Mouse (Mus musculus): ENCODE measurements around the gene Phlpp1.
"Not testable (repeated sequence)": the region's sequence is repeated elsewhere in the genome, so short reads cannot be mapped to it uniquely, and the experiment has no call there.

The Phlpp1 gene

GRCm38 (mm10) chr1:106243371-106243770, 71.8 kb downstream of the Phlpp1 start:
- no peak for DNase-seq (ENCODE audit: low spot score in 2 of 2)

- DNase-seq (ENCODE audit: low spot score in 2 of 2), result no peak
Observed at GRCm38 (mm10) chr1:106244245-106244644, 72.7 kb downstream of the Phlpp1 start.

- no peak for DNase-seq (ENCODE audit: low spot score in 2 of 2)
Observed at GRCm38 (mm10) chr1:106254047-106254446, 82.5 kb downstream of the Phlpp1 start.

GRCm38 (mm10) chr1:106257176-106257575, 85.6 kb downstream of the Phlpp1 start:
- no peak for DNase-seq (ENCODE audit: low spot score in 2 of 2)

GRCm38 (mm10) chr1:106268028-106268799, 96.7 kb downstream of the Phlpp1 start:
- no peak for DNase-seq (ENCODE audit: low spot score in 2 of 2)

GRCm38 (mm10) chr1:106269337-106269736, 97.8 kb downstream of the Phlpp1 start:
- no peak for DNase-seq (ENCODE audit: low spot score in 2 of 2)

GRCm38 (mm10) chr1:106272916-106273315, 101.4 kb downstream of the Phlpp1 start:
- DNase-seq (ENCODE audit: low spot score in 2 of 2), result no peak

- no peak for DNase-seq (ENCODE audit: low spot score in 2 of 2)
Observed at GRCm38 (mm10) chr1:106273801-106274200, 102.2 kb downstream of the Phlpp1 start.

- no peak for DNase-seq (ENCODE audit: low spot score in 2 of 2)
Observed at GRCm38 (mm10) chr1:106274561-106275001, 103.0 kb downstream of the Phlpp1 start.

GRCm38 (mm10) chr1:106275142-106275541, 103.6 kb downstream of the Phlpp1 start:
- DNase-seq (ENCODE audit: low spot score in 2 of 2), result no peak

GRCm38 (mm10) chr1:106275731-106276130, 104.2 kb downstream of the Phlpp1 start:
- DNase-seq (ENCODE audit: low spot score in 2 of 2), result no peak

GRCm38 (mm10) chr1:106276824-106277223, 105.3 kb downstream of the Phlpp1 start:
- DNase-seq (ENCODE audit: low spot score in 2 of 2), result no peak

GRCm38 (mm10) chr1:106277286-106277685, 105.7 kb downstream of the Phlpp1 start:
- DNase-seq (ENCODE audit: low spot score in 2 of 2), result no peak

GRCm38 (mm10) chr1:106278552-106279060, 107.1 kb downstream of the Phlpp1 start:
- DNase-seq (ENCODE audit: low spot score in 2 of 2), result no peak

GRCm38 (mm10) chr1:106279404-106280123, 108.0 kb downstream of the Phlpp1 start:
- DNase-seq (ENCODE audit: low spot score in 2 of 2), result no peak

- no peak for DNase-seq (ENCODE audit: low spot score in 2 of 2)
Observed at GRCm38 (mm10) chr1:106280171-106280913, 108.8 kb downstream of the Phlpp1 start.

GRCm38 (mm10) chr1:106286815-106287214, 115.3 kb downstream of the Phlpp1 start:
- DNase-seq (ENCODE audit: low spot score in 2 of 2), result no peak

- DNase-seq (ENCODE audit: low spot score in 2 of 2), result no peak
Observed at GRCm38 (mm10) chr1:106289065-106289464, 117.5 kb downstream of the Phlpp1 start.

- DNase-seq (ENCODE audit: low spot score in 2 of 2), result no peak
Observed at GRCm38 (mm10) chr1:106289580-106289979, 118.0 kb downstream of the Phlpp1 start.

GRCm38 (mm10) chr1:106309394-106310039, 138.0 kb downstream of the Phlpp1 start:
- DNase-seq (ENCODE audit: low spot score in 2 of 2), result no peak

GRCm38 (mm10) chr1:106310285-106310684, 138.7 kb downstream of the Phlpp1 start:
- no peak for DNase-seq (ENCODE audit: low spot score in 2 of 2)

GRCm38 (mm10) chr1:106311830-106312229, 140.3 kb downstream of the Phlpp1 start:
- not testable (repeated sequence) for DNase-seq (ENCODE audit: low spot score in 2 of 2)

Measured in right cerebral cortex, adult 2 months (tissue).